Mouse (Mus musculus) hindbrain, embryonic 10.5 days (tissue): ENCODE measurements around the gene Exog. TPM values are rescaled to one million over a fixed set of nuclear protein-coding genes. Genes with fewer than 3 reads are reported as not detected.

ENCODE experiments used
- DNase-seq: peaks from one replicate; pipeline ENCODE4 v3.0.0-alpha.2; 2017; ENCODE audit warnings: low spot score
- H3K27ac ChIP-seq: fragments of 300-500 bp; sonication (generic); 2 replicates; pipeline ENCODE4 v1.5.1; 2016; ENCODE audit warnings: mild to moderate bottlenecking, moderate library complexity
- H3K27me3 ChIP-seq: fragments of 300-500 bp; sonication (generic); 2 replicates; pipeline ENCODE4 v1.6.1; 2016; ENCODE audit warnings: mild to moderate bottlenecking; ENCODE audit not compliant: poor library complexity, insufficient read depth, severe bottlenecking
- H3K36me3 ChIP-seq: fragments of 300-500 bp; sonication (generic); 2 replicates; pipeline ENCODE4 v1.6.1; 2016; ENCODE audit warnings: mild to moderate bottlenecking, moderate library complexity
- H3K4me1 ChIP-seq: fragments of 300-500 bp; sonication (generic); replicated peaks from 2 replicates; pipeline ENCODE4 v1.6.1; 2016; ENCODE audit warnings: mild to moderate bottlenecking
- H3K4me3 ChIP-seq: fragments of 300-500 bp; sonication (generic); 2 replicates; pipeline ENCODE4 v1.5.1; 2016; ENCODE audit warnings: mild to moderate bottlenecking, moderate library complexity
- H3K9me3 ChIP-seq: fragments of 300-500 bp; sonication (generic); 2 replicates; pipeline ENCODE4 v1.6.1; 2016; ENCODE audit warnings: mild to moderate bottlenecking, moderate library complexity
- WGBS: fragments of 180-500 bp; shearing (Covaris S2); methylation state at CpG from one replicate; pipeline ENCODE4 v1.1.7; 2016; 5-methylcytosine and 5-hydroxymethylcytosine counted together
- polyA plus RNA-seq: library from polyadenylated mRNA; unstranded; fragments of >200 nt; fragmentation: Nextera tagmentation; extraction: Ambion mirVana; gene quantifications from 2 replicates; pipeline ENCODE4 v1.2.1, GENCODE M21; 2016

Exog gene
- polyA plus RNA-seq, 1 experiment from 2014 or later = 39.4 TPM

- no peaks in the 10 kb centered on the region for H3K27me3 ChIP-seq
- no peak overlapping the region for H3K4me3 ChIP-seq
- H3K4me1 ChIP-seq = no peaks in the 10 kb centered on the region; the same call in 1 of the 2 replicates
- H3K9me3 ChIP-seq = no peaks in the 10 kb centered on the region
- WGBS = 90% methylated on average over 9 of the region's 9 CpGs
- no peaks in the 10 kb centered on the region for H3K36me3 ChIP-seq
- H3K27ac ChIP-seq = no peak overlapping the region
- DNase-seq = no peak
These were observed 51.6 kb downstream of the Exog start for GRCm38 (mm10) chr9:119496354-119496753.

- Histone ChIP-seq H3K27me3 (no peaks in the 10 kb centered on the region), H3K4me3 (no peak overlapping the region), H3K4me1 (no peaks in the 10 kb centered on the region; the same call in 1 of the 2 replicates), H3K9me3 (no peaks in the 10 kb centered on the region), H3K36me3 (no peaks in the 10 kb centered on the region), H3K27ac (no peak overlapping the region)
- 77% methylated on average over 5 of the region's 5 CpGs for WGBS
- DNase-seq = no peak
These were observed 52.2 kb downstream of the Exog start for GRCm38 (mm10) chr9:119496960-119497359.

- no peaks in the 10 kb centered on the region for H3K27me3 ChIP-seq
- H3K36me3 ChIP-seq = no peaks in the 10 kb centered on the region
- no peak overlapping the region for H3K4me3 ChIP-seq
- H3K4me1 ChIP-seq = no peaks in the 10 kb centered on the region; the same call in 1 of the 2 replicates
- no peak overlapping the region for H3K27ac ChIP-seq
- no peaks in the 10 kb centered on the region for H3K9me3 ChIP-seq
- DNase-seq = no peak
- 90% methylated on average over 15 of the region's 15 CpGs for WGBS
These were observed 53.0 kb downstream of the Exog start for GRCm38 (mm10) chr9:119497546-119498246.

- H3K4me3 ChIP-seq = no peak overlapping the region
- no peak for DNase-seq
- no peaks in the 10 kb centered on the region for H3K27me3 ChIP-seq
- WGBS = 87% methylated on average over 9 of the region's 9 CpGs
- H3K36me3 ChIP-seq = no peaks in the 10 kb centered on the region
- H3K27ac ChIP-seq = no peak overlapping the region
- H3K9me3 ChIP-seq = no peaks in the 10 kb centered on the region
- no peaks in the 10 kb centered on the region; the same call in 1 of the 2 replicates for H3K4me1 ChIP-seq
These were observed 53.5 kb downstream of the Exog start for GRCm38 (mm10) chr9:119498247-119498607.

- no peak for DNase-seq
- Histone ChIP-seq H3K9me3 (no peaks in the 10 kb centered on the region), H3K4me1 (no peaks in the 10 kb centered on the region; the same call in 1 of the 2 replicates), H3K4me3 (no peak overlapping the region), H3K27me3 (no peaks in the 10 kb centered on the region), H3K36me3 (no peaks in the 10 kb centered on the region), H3K27ac (no peak overlapping the region)
- 84% methylated on average over 7 of the region's 7 CpGs for WGBS
These were observed 54.1 kb downstream of the Exog start for GRCm38 (mm10) chr9:119498885-119499284.

- no peaks in the 10 kb centered on the region for H3K36me3 ChIP-seq
- H3K9me3 ChIP-seq = peaks cover 10% of the 10 kb centered on the region
- DNase-seq = no peak
- no peak overlapping the region for H3K4me3 ChIP-seq
- no peak overlapping the region for H3K27ac ChIP-seq
- H3K4me1 ChIP-seq = no peaks in the 10 kb centered on the region
- 92% methylated on average over 9 of the region's 9 CpGs for WGBS
- H3K27me3 ChIP-seq = no peaks in the 10 kb centered on the region
These were observed 58.9 kb downstream of the Exog start for GRCm38 (mm10) chr9:119503613-119504012.

GRCm38 (mm10) chr9:119504981-119505658 is 60.4 kb downstream of the Exog start:
- WGBS = 70% methylated on average over 11 of the region's 11 CpGs
- Histone ChIP-seq H3K36me3 (no peaks in the 10 kb centered on the region), H3K27ac (no peak overlapping the region), H3K9me3 (peaks cover 10% of the 10 kb centered on the region), H3K4me1 (no peaks in the 10 kb centered on the region), H3K27me3 (no peaks in the 10 kb centered on the region), H3K4me3 (no peak overlapping the region)
- no peak for DNase-seq

GRCm38 (mm10) chr9:119510902-119511301 is 66.2 kb downstream of the Exog start:
- DNase-seq = no peak
- peaks cover 10% of the 10 kb centered on the region for H3K9me3 ChIP-seq
- no peak overlapping the region for H3K4me3 ChIP-seq
- H3K27ac ChIP-seq = no peak overlapping the region
- 79% methylated on average over 6 of the region's 6 CpGs for WGBS
- no peaks in the 10 kb centered on the region for H3K36me3 ChIP-seq
- H3K4me1 ChIP-seq = 0 out of 2 replicates have a peak, but pooled peaks cover 9% of the 10 kb centered on the region
- H3K27me3 ChIP-seq = peaks cover 16% of the 10 kb centered on the region

- Histone ChIP-seq H3K27ac (no peak overlapping the region), H3K4me1 (peaks cover 16% of the 10 kb centered on the region), H3K9me3 (no peaks in the 10 kb centered on the region), H3K36me3 (no peaks in the 10 kb centered on the region), H3K4me3 (no peak overlapping the region), H3K27me3 (peaks cover 37% of the 10 kb centered on the region)
- 86% methylated on average over 9 of the region's 9 CpGs for WGBS
- DNase-seq = no peak
These were observed 68.2 kb downstream of the Exog start for GRCm38 (mm10) chr9:119512993-119513392.

GRCm38 (mm10) chr9:119513816-119514215 is 69.1 kb downstream of the Exog start:
- no peak for DNase-seq
- H3K4me1 ChIP-seq = peaks cover 16% of the 10 kb centered on the region
- H3K9me3 ChIP-seq = no peaks in the 10 kb centered on the region
- H3K27me3 ChIP-seq = peaks cover 45% of the 10 kb centered on the region
- no peaks in the 10 kb centered on the region for H3K36me3 ChIP-seq
- H3K4me3 ChIP-seq = no peak overlapping the region
- no peak overlapping the region for H3K27ac ChIP-seq
- 86% methylated on average over 8 of the region's 8 CpGs for WGBS

GRCm38 (mm10) chr9:119514986-119515385 is 70.2 kb downstream of the Exog start:
- Histone ChIP-seq H3K27me3 (peaks cover 54% of the 10 kb centered on the region), H3K4me3 (no peak overlapping the region), H3K36me3 (no peaks in the 10 kb centered on the region), H3K27ac (no peak overlapping the region), H3K9me3 (no peaks in the 10 kb centered on the region), H3K4me1 (peaks cover 20% of the 10 kb centered on the region)
- 90% methylated on average over 8 of the region's 8 CpGs for WGBS
- no peak for DNase-seq
